Mouse (Mus musculus) kidney, adult 18-20 months (tissue): Measurements from ENCODE around the gene Gfy.
A peak's percentile ranks its signal among the peaks of the same experiment; 100 is the strongest.
"Not testable (repeated sequence)": the region's sequence is repeated elsewhere in the genome, so short reads cannot be mapped to it uniquely, and the experiment has no call there.

Experiments used
- DNase-seq: peaks from one replicate; pipeline ENCODE4 v3.0.0; 2021

Gene Gfy

DNA sequence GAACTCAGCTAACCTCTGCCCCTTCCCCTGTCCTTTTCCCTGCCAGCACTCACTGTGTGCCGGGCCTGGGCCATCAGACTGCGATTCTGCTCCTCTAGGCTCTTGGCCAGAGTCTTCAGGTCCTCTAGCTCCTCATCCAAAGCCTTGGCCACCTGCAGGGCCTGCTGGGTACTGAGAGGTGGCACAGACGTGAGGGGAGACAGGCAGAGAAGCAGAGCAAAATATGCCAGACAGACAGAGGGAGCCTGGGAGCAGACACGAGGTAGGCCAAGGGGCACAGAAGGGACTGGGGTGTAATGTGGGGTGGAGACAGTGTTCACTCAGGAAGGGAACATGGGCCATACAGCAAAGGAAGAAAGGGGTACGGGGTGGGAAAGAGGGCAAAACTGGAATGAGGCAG, 14.0 kb upstream of the Gfy start:
- DNase-seq: no peak

DNA sequence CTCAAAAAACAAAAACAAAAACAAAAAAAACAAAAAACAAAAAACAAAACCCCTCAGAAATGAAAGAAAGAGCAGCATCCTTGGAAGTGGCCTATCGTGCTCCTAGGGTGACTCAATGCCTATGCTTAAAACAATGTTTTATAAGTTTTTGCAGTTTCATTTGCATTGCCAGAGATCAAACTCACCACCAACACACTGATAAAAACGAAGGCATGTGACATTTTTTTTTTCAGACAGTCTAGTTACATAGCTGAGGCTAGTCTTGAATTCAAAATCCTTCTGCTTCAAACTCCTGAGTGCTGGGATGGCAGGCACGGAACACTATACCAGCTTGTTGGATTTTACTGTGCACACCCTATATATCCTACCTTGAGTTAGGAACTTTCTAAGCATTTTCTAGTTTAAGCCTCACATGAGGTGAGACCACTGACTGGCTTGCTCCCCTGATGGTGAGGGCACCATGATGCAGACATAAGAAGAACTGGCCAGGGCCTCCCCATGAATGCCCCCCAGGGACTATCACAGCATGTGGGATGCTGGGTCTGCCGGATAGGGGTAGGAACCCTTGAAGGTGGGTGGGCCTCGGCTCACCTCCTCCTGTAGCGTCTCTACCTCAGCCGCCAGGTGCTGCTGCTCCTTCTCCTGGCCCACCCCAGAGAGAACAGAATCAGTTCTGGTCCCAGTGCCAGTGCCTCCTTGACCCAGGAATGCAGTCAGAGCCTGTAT, 13.4 kb upstream of the Gfy start:
- no peak for DNase-seq

DNA sequence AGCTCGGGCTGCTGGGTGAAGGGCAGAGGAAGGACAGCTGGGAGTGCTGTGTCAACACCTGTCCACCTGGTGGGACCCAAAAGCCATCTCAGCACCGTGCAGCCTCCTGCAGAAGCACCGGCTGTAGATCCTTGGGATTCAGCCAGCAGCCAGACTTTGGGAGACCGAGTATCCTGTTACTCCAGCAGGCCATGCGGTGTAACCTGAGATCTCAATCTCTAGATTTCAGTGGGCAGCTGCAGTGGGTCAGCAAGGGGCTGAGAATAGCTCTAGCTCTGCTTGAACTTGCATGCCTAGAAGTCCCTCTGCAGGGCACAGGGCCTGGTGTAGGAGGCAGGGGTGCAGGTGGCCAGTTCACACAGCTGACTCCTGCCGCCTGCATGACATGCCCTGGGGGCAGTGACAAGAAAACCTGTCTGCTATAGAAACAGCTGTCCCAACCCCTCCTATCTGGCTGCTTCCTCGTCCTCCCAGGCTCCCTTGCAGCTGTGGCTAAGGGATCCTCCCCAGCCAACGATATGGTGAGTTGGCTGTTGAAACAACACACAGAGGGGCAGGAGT, 12.5 kb upstream of the Gfy start:
- DNase-seq: no peak

DNA sequence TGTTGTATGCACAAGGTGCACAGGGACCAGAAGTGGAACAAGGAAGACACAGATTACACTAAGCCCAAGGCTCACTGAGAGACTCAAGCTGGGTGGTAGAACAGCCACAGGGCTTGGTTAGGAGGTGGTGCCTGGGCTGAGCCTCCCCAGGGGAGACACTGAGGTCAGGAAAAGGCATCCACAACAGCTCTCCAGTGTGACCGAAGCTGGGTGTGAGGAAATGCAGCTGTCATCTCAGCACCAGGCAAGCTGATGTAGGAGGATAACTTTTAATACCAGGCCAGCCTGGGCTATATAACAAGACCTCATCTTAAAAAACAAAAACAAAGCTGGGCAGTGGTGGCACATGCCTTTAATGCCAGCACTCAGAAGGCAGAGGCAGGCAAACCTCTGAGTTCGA, 11.8 kb upstream of the Gfy start:
- no peak for DNase-seq

DNA sequence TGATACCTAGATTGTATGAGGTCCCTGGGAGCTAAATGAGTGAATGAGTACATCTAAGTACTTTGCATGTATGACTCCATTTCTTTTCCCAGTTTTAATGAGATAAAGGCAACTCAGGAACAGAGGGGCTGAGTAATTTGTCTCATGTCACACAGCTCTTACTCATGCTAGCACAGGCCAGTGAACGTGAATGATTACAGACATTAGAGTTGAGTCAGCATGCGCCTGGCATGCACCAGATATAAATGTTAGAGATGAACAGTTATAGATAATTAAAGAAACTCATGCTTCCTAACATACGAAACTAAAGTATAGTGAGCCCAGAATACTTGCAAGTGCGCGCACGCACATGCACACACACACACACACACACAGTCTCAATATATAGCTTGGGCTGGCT, 10.8 kb upstream of the Gfy start:
- DNase-seq: no peak

DNA sequence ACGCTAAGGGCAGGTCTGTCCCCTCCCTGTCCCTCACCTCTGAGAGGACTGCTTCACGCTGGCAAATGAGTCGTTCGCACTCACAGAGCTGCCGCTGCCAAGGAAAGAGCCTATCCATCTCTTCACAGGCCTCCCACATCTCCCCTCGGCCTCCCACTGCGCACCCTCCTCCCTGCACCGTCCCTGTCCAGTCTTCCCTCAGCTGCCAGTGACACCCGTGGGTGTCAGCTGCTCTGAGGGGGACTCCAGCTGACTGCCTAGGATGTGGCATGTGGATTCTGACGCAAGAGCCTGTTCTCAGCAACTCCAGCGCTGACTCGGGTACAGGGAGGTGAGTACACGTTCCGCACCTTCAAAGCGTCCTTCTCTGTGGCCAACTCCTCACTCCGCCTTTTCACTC, 10.2 kb upstream of the Gfy start:
- no peak for DNase-seq

DNA sequence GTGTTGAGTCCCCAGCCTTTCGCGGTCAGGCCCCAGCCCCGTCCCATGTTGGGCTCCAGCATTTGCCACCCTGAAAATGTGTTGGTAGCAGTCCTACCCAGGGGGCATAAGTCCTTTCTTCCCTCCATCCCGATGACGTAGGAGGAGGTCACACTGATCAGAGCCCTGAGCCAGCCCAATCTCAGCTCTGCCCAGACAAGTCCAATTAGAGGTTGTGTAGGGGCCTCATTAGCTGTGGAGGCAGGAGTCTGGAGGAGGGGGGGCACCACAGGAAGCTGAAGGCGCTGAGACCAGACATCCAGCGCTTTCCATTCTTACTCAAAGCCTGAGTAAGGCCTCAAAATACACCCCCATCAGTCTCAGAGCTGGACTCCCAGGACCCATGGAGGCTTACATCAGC, 6.6 kb upstream of the Gfy start:
- no peak for DNase-seq

DNA sequence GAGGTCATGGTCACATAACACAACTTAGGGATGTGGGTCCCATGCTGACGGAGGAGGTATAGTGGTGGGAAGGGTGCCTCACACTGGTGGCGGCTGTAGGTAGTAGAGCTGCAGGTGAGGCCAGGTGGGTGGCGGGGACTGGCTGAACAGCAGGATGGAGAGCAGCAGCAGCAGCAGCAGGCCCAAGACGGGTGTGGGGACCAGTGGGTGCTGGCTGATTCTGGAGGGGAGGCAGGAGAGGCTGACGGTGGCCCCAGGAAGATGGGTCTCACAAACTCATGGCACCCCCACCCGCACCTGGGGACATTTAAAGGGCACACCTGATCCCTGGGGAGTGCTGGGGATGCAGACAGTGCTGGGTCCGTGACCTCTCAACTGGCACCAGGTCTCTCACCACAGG, 4.3 kb upstream of the Gfy start:
- no peak for DNase-seq

DNA sequence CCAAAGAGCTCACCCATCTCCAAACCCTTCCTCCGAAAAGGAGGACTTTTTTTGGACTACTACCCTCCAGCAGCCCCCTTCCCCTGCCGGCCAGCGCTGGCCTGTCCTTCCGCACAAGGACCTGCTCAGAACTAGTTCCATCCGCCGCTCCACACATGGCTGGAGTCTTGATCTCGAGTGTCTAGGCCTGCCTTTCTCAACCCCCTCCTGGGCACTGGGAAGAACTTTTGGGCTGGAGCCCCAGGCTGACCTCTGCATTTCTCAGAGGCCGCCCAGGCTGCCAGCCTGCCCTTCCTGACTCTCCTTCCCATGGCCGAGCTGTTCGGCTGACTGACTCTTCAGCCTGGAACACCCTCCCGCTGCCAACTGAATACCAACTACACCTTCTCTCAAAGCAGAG, 3.2 kb upstream of the Gfy start:
- DNase-seq: no peak

DNA sequence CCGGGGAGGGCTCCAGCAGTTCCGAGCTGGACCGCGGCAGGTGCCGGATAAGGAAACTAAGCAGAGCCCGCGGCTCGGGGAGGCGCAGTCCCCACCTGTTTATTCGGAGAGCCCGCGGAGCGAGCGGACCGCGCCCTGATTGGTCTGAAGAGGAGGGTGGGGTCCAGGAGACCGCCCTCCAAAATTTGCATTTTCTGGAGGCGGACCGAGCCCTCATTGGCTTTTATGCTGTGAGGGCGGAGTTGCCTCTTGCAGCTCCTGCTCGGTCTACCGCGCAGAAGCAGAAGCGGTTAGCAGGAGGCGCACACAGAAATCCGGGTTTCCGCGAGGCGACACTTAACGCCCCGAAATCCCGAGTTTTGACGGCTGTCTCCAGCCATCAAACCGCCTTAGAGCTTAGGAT, 2.8 kb upstream of the Gfy start:
- DNase-seq: peak; percentile 88

DNA sequence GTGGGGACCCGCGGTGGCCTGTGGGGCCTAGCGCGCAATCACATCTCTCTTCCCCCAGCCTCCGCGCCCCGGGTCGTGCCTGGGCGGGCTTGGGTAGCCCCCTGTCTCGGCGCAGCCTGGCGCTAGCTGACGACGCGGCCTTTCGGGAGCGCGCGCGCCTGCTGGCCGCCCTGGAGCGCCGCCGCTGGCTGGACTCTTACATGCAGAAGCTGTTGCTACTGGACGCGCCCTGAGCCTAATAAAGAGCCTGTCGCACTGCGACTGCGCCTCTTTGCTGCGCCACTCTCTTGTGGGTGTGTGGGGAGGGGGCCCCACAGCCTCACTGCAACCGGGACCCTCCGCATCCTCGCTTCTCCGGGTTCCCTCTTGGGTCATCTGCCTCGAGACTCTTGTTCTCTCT, 2.2 kb upstream of the Gfy start:
- DNase-seq: no peak

DNA sequence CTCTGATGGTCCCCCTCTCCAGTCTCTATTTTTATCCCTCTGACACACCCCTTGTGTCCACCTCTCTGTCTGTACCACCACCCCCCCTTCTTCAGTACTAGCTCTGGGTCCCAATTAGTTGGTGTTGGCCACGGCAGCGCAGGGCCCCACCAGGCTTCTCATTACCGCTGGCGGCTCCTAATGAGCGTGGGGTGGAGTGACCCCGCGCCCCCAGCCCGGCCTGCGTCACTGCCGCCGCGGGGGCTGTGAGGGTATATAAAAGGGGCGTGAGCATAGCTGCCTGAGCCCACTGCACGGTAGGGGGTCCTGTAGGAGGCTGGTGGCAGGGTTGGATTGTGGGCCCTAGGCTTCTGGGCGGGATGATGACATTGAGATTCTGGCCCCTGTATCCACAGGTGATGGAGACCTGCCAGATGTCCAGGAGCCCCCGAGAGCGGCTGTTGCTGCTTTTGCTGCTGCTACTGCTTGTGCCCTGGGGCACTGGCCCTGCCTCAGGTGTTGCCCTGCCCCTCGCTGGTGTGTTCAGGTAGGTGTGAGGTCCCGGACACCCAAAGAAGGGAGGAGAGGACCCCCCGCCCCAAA, 1.6 kb upstream of the Gfy start, which contains the start of gene Pth2:
Gene Pth2, plus strand, starts transcription at position 100 of the 582 bp plus-strand sequence.
- DNase-seq: no peak

DNA sequence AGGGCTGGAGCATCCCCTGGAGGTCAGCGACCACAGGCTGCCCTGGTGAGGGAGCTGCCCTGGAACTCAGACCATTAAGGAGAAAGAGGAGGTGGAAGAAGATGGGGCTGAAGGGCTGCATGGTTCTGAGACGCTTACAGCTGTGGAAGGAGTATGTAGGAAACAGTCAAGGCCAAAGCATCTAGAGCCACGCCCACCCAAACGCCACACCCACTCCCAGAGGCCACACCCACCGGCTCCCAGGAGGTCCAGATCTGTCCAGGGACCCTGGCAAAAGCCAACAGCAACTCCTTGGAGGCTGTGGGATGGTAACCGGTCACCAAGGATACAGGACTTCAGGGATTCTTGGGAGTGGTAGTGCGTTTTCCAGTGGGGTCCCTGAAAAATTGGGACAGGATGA, 819 bp downstream of the Gfy start:
- DNase-seq: no peak

DNA sequence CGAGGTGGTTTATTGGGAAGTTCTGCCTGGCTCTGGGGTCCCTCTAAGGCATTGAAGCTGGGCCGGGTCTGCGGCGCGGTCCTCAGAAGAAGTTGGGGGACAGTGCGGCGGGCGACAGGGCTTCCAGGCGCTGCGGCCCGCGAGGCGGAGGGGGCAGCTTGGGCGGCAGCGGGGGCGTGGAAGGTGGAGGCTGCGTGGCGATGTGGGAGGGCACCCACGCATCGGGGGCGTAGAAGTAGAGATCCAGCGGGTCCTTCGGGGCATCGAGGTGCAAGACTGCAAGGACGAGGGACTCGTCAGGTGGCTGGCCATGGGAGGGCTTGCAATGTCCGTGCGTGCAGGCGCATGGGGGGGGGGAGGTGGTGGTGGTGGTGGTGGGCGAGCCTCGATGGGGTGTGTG, 3.0 kb downstream of the Gfy start:
- no peak for DNase-seq

DNA sequence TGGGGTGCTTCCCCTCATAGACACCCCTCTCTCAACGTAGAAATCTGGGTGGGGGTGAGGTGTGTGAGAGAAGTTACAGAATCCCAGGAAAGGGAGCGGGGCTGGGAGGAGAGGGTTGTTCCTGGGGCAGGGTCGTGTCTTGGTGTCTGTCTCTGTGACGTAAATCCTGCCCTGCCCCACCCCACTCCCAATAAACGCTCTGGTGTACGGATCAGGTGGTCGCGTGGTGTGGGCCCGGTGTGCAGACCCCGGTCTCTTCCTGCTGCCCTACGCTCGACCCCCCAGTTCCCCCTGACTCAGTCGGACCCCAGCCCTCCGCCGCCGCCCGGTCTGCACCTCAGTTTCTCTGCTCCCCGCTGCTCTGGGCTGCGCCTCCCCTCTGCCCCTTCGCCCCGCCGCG, 3.4 kb downstream of the Gfy start:
- no peak for DNase-seq

DNA sequence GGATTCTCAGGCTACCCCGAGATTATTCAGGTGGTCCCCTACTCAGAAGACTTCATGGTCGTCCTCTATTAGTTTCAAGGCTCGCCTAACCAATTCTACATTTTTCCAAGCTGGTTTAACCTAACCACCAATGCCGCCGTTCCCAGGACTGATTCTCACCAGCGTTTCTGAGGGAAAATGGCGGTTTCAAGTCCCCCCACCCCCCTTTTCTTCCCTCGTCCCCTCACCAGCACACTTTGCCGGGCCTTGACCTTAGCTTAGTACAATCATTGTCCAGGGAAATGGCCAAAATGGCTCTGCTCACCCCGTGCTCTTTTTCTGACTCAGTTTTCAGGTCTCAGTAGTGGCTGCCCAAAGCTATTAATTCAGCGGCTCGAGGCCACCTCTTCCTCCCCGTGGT, 4.0 kb downstream of the Gfy start:
- DNase-seq: no peak

DNA sequence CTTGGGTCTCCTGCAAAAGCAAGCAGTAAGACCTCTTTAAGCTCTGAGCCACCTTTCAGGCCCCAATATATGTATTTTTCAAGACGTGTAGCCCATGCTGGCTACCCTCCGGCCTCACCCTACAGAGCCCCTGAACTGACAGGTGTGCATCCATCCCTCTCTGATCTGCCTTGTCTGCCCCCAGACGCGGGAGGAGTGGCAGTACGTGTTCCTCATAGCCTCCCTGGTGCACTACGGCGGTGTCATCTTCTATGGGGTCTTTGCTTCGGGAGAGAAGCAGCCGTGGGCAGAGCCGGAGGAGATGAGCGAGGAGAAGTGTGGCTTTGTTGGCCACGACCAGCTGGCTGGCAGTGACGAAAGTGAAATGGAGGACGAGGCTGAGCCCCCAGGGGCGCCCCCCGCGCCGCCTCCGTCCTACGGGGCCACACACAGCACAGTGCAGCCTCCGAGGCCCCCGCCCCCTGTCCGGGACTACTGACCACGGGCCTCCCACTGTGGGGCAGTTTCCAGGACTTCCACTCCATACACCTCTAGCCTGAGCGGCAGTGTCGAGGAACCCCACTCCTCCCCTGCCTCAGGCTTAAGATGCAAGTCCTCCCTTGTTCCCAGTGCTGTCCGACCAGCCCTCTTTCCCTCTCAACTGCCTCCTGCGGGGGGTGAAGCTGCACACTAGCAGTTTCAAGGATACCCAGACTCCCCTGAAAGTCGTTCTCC, 4.6 kb downstream of the Gfy start:
- DNase-seq: no peak

DNA sequence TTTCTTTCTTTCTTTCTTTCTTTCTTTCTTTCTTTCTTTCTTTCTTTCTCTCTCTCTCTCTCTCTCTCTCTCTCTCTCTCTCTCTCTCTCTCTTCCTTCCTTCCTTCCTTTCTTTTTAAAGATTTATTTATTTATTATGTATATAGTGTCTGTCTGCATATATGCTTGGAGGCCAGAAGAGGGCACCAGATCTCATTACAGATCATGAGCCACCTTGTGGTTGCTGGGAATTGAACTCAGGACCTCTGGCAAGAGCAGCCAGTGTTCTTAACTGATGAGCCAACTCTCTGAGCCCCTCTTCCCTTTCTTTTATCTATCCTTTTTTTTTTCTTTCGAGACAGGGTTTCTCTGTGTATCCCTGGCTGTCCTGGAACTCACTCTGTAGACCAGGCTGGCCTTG, 5.6 kb downstream of the Gfy start:
- DNase-seq: not testable (repeated sequence)

DNA sequence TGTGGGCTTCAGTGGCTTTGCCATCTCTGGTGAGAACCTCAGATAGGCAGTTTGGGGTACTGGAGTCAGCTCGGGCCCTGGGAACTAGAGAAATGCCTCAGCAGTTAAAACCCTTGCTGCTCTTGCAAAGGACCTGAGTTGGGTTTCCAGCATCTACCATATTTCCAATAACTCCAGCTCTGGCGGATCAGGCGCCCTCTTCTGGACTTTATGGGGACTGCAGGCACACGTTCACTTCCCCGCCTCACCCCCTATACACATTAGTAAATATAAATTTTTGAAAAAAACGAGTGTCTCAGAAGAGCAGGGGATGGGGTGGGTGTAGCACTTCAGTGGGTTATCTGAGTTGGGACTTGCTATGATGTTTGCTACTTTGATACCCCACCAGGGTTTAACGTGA, 6.4 kb downstream of the Gfy start:
- DNase-seq: peak; percentile 30

DNA sequence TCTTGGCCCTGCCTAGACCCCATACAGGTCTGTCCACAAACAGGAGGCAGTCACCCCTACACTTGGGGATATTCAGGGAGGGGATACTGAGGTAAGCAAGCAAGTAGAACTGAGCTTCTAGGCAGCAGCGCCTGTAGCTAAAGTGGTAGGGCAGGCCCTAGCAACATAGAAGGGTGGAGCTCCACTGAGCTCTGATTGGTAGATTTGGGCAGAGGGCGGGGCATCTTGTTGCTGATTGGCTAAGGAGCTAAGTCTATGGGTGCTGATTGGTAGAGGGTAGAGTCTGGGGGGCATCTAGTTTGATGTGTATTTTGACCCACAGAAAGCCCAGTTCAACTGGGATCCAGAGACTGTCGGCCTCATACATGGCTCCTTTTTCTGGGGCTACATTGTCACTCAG, 9.9 kb downstream of the Gfy start:
- no peak for DNase-seq

DNA sequence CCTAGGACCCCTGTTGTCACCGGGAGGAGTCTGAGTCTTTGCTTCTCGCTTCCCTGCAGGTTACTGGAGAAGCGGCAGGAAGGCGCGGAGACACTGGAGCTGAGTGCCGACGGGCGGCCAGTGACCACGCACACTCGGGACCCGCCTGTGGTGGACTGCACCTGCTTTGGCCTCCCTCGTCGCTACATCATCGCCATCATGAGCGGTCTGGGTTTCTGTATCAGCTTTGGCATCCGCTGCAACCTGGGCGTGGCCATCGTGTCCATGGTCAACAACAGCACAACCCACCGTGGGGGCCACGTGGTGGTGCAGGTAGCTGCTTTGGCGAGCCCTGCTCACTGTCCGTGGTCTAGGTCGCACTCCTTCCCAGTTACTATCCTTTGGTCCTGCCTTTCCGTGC, 10.7 kb downstream of the Gfy start:
- no peak for DNase-seq

DNA sequence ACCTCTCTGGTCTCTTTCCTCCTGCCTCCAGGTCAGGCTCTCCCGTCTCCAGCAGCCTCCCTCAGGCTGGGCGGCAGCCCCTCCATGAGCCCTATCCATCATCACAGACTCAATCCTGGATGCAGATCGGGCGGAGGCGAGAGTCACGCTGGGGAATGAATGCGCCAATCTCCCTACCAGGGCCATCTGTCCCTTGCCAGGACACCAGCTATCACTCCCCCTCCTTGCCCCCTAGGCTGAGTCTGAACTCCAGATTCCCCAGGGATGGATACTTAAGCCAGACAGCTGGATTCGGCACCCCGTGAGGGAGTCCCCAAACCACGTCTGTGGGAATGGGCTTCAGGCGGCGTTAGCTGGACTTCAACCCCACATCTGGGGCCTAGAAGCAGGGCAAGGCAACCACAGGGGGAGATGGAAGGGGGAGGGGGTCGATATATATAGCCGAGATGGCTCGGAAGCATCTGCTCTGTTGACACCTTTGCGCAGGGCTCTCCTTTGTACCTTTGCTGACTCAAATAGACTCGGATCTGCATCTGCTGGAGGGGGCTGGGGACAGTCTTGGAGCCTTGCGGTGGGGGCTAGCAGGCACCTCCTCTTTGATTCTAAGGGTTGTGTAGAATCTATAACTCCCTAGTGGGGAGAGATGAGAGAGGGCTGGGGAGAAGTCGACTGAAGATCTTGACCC, 11.5 kb downstream of the Gfy start:
- DNase-seq: no peak

DNA sequence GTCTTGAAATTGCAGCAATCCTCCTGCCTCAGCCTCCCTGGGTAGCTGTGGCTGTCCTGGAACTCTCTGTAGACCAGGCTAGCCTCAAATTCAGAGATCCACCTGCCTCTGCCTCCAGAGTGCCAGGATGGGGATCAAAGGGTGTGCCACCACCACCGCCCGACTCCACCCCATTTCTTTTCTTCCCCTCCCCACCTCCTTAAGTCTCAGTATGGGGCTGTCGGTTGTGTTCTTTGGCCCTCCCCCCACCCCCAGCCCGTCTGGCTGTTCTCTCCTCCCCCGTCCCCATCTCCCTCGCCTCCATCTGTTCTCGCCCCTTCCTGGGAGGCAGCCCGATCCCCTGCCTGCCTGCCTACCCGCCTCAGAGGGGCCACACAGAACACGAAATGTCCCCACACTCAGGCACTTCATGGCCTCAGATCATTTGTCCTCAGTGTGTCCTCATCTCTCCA, 12.4 kb downstream of the Gfy start:
- DNase-seq: no peak

DNA sequence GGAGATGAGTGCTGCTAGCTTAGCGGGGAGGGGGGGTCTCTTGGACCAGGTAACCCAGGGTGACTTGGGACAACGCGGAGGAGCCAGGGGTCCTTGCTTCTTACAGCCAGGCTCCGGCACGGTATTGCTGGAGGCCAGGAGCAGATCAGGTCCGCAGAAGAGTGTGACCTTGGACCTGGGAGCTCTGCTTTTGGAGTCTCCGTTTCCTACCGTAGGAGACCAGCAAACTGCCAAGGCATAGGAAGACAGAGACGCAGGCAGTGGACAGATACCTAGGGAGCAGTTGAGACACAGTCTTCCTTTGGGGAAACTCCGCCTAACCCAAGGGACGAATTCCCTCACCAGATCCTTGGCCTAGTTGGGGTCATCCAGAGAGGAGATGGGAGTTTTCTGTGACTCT, 13.7 kb downstream of the Gfy start:
- no peak for DNase-seq
